Mouse (Mus musculus) stomach, postnatal 0 days (tissue): ENCODE measurements around the gene Esd.

Experiments
- CTCF ChIP-seq: IDR thresholded peaks from 2 replicates; pipeline ENCODE4 v1.5.1; 2016; ENCODE audit warnings: antibody characterized with exemption, low read depth, mild to moderate bottlenecking, moderate library complexity
- EP300 ChIP-seq: optimal IDR thresholded peaks from 2 replicates; pipeline ENCODE3; 2016; ENCODE audit warnings: antibody characterized with exemption

DNA sequence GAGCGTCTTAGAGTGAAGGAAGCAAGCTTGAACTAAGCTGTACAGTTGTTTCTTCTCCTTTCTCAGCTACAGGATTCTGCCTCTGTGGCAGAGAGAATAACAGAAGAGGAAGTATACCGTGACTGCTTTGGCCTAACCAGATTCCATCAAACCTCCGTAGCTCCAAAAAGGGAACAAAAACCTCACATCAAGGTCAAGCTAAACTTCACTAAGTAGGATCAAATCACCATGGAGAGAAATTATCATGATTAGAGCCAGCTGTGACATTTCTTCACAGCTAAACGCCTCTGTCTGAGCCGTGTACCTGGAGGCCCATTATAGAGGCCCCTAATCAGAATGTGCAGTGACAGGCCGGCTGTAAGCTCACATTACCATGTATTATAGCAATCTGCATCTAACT is 28.2 kb upstream of the Esd start:
- TF ChIP-seq CTCF (no peak), EP300 (no peak)
